9 mouse cellular contexts compared by ENCODE assay signal in genomic region chr2:144369511-144369910, GRCm38 (mm10). TPM values are rescaled to one million over a fixed set of nuclear protein-coding genes. Genes with fewer than 3 reads are reported as not detected.
DNase-seq lines count a peak whose midpoint lies in the region; ATAC-seq lines count a peak whose summit lies in the region.
"Had no signal": no experiment of that assay in that cellular context is flagged by ENCODE, and none has a peak within 500 bp of the region (broad histone marks: within the 10 kb centered on the region; RNA-seq: fewer than 3 reads in every experiment).

No protein-coding gene starts in this region.

- peak overlapping the region; percentile 98 for H3K27ac ChIP-seq in hindbrain, embryonic 15.5 days (replicated peaks)

- H3K4me2 ChIP-seq in hindbrain, embryonic 15.5 days = peak overlapping the region; percentile 82

- H3K4me1 ChIP-seq in hindbrain, embryonic 15.5 days (replicated peaks) = peaks cover 19% of the 10 kb centered on the region
- peaks cover 18% of the 10 kb centered on the region for H3K4me1 ChIP-seq in megakaryocyte, embryonic 14.5 days

- H3K27me3 ChIP-seq in hindbrain, embryonic 15.5 days = no peaks in the 10 kb centered on the region
- no peaks in the 10 kb centered on the region for H3K27me3 ChIP-seq in megakaryocyte, embryonic 14.5 days (replicated peaks)

- 1% methylated on average over 12 of the region's 12 CpGs for WGBS in hindbrain, embryonic 15.5 days

- DNase-seq in kidney, adult 8-10 months = peak; percentile 51
- no peak for DNase-seq in kidney, adult 18-20 months
- DNase-seq in c-Kit-positive CD71-negative TER-119-negative erythroid progenitor cells, embryonic 14.5 days (ENCODE audit: low read depth) = peak; percentile 23
- no peak for DNase-seq in adrenal gland, postnatal 14 days
- no peak for DNase-seq in adrenal gland, postnatal 4 days (ENCODE audit: low spot score in 2 of 2)

- H3K9me3 ChIP-seq in hindbrain, embryonic 15.5 days = no peaks in the 10 kb centered on the region
- no peaks in the 10 kb centered on the region for H3K9me3 ChIP-seq in megakaryocyte, embryonic 14.5 days

- no peak for ATAC-seq in hindbrain, embryonic 15.5 days (ENCODE audit: low FRiP score, low read depth)
- no peak for ATAC-seq in megakaryocyte-erythroid progenitor cell, adult 5-6 weeks (replicated peaks; ENCODE audit: low FRiP score, low TSS enrichment, poor library complexity, severe bottlenecking)

- peak overlapping the region; percentile 95 for H3K4me3 ChIP-seq in hindbrain, embryonic 15.5 days
- peak overlapping the region; percentile 99 for H3K4me3 ChIP-seq in megakaryocyte, embryonic 14.5 days (replicated peaks)

- peaks cover 14% of the 10 kb centered on the region for H3K36me3 ChIP-seq in hindbrain, embryonic 15.5 days
- peaks cover 22% of the 10 kb centered on the region for H3K36me3 ChIP-seq in megakaryocyte, embryonic 14.5 days (replicated peaks; ENCODE audit: low read length)

- H3K9ac ChIP-seq in hindbrain, embryonic 15.5 days = peak overlapping the region; percentile 94

RNA-seq across cellular contexts. Expression of gene Pet117, which starts 0.7 kb away (rescaled TPM):
- polyA plus RNA-seq in hindbrain, embryonic 15.5 days (2015; fragmentation: Nextera tagmentation; extraction: Ambion mirVana) = 1.5 TPM in 1 of 2 replicates, not detected in the other
- not detected in 2 replicates for polyA plus RNA-seq in megakaryocyte, embryonic 14.5 days (2012; ENCODE audit: insufficient read depth, low replicate concordance)
- 8.0 and 10.4 TPM in 2 replicates for total RNA-seq in adrenal gland, postnatal 14 days (2021)
- total RNA-seq in adrenal gland, postnatal 4 days (2021) = 10 to 100 TPM in 1 of 2 experiments, 1 to 10 TPM in 1; 3.4 to 11.8 TPM
- total RNA-seq in megakaryocyte-erythroid progenitor cell, adult 5-6 weeks (2014; fragmentation: Nextera tagmentation) = not detected in 2 replicates
- total RNA-seq in megakaryocyte-erythroid progenitor cell, adult 5-6 weeks (2017) = 2.4 TPM in 1 of 2 replicates, not detected in the other
- polyA plus RNA-seq: brain, embryonic 14.5 days had no signal

RNA-seq across cellular contexts. Expression of gene Kat14, which starts 0.7 kb away (rescaled TPM):
- 27.2 and 28.7 TPM in 2 replicates for polyA plus RNA-seq in hindbrain, embryonic 15.5 days (2015; fragmentation: Nextera tagmentation; extraction: Ambion mirVana)
- 2.8 and 5.0 TPM in 2 replicates for polyA plus RNA-seq in megakaryocyte, embryonic 14.5 days (2012; ENCODE audit: insufficient read depth, low replicate concordance)
- total RNA-seq in adrenal gland, postnatal 14 days (2021) = 25.3 and 28.0 TPM in 2 replicates
- total RNA-seq in adrenal gland, postnatal 4 days (2021) = 10 to 100 TPM; 40.4 to 40.5 TPM
- total RNA-seq in megakaryocyte-erythroid progenitor cell, adult 5-6 weeks (2014; fragmentation: Nextera tagmentation) = 62.3 and 96.4 TPM in 2 replicates
- total RNA-seq in megakaryocyte-erythroid progenitor cell, adult 5-6 weeks (2017) = 29.8 and 33.6 TPM in 2 replicates

RNA-seq across cellular contexts. Expression of gene Ovol2, which starts 37.6 kb away (rescaled TPM):
- polyA plus RNA-seq in hindbrain, embryonic 15.5 days (2015; fragmentation: Nextera tagmentation; extraction: Ambion mirVana) = not detected in 2 replicates
- not detected in 2 replicates for polyA plus RNA-seq in megakaryocyte, embryonic 14.5 days (2012; ENCODE audit: insufficient read depth, low replicate concordance)
- total RNA-seq in adrenal gland, postnatal 14 days (2021) = not detected in 2 replicates
- under 1 TPM in 1 of 2 experiments, not detected in 1; 0.50 TPM for total RNA-seq in adrenal gland, postnatal 4 days (2021)
- total RNA-seq in megakaryocyte-erythroid progenitor cell, adult 5-6 weeks (2014; fragmentation: Nextera tagmentation) = not detected in 2 replicates
- total RNA-seq in megakaryocyte-erythroid progenitor cell, adult 5-6 weeks (2017) = not detected in 2 replicates

Comparison
In these comparisons a context has a peak if more than half of its experiments do, and no peak if none do; other contexts are left out.
1. DNase-seq: peak in kidney, adult 8-10 months (2 of 2) and c-Kit-positive CD71-negative TER-119-negative erythroid progenitor cells, embryonic 14.5 days (single experiment); none in kidney, adult 18-20 months (single experiment), adrenal gland, postnatal 14 days (single experiment) and adrenal gland, postnatal 4 days (0 of 2).